Mouse (Mus musculus) hindbrain, embryonic 13.5 days (tissue): Measurements from ENCODE around the gene Chrna7. TPM values are rescaled to one million over a fixed set of nuclear protein-coding genes. Genes with fewer than 3 reads are reported as not detected.
A peak's percentile ranks its signal among the peaks of the same experiment; 100 is the strongest.

Source experiments
- ATAC-seq: fragments of 200-750 bp; cut with Nextera tagmentation; 2 replicates; pipeline ENCODE4 v1.8.0; 2017; ENCODE audit warnings: moderate TSS enrichment; ENCODE audit not compliant: low FRiP score
- H3K27ac ChIP-seq: fragments of 300-500 bp; sonication (generic); 2 replicates; pipeline ENCODE4 v1.5.1; 2015; ENCODE audit warnings: inconsistent platforms, mild to moderate bottlenecking, moderate library complexity
- H3K27me3 ChIP-seq: fragments of 300-500 bp; sonication (generic); 2 replicates; pipeline ENCODE4 v1.6.1; 2015; ENCODE audit warnings: mild to moderate bottlenecking, inconsistent platforms
- H3K36me3 ChIP-seq: fragments of 300-500 bp; sonication (generic); 2 replicates; pipeline ENCODE4 v1.6.1; 2015; ENCODE audit warnings: mild to moderate bottlenecking, inconsistent platforms
- H3K4me1 ChIP-seq: fragments of 300-500 bp; sonication (generic); replicated peaks from 2 replicates; pipeline ENCODE4 v1.6.1; 2015; ENCODE audit warnings: inconsistent platforms
- H3K4me2 ChIP-seq: fragments of 300-500 bp; sonication (generic); 2 replicates; pipeline ENCODE4 v1.6.1; 2015; ENCODE audit warnings: inconsistent platforms, mild to moderate bottlenecking, moderate library complexity
- H3K4me3 ChIP-seq: fragments of 300-500 bp; sonication (generic); 2 replicates; pipeline ENCODE4 v1.5.1; 2015; ENCODE audit warnings: mild to moderate bottlenecking, inconsistent platforms
- H3K9ac ChIP-seq: fragments of 300-500 bp; sonication (generic); 2 replicates; pipeline ENCODE4 v1.6.1; 2015; ENCODE audit warnings: mild to moderate bottlenecking, inconsistent platforms
- H3K9me3 ChIP-seq: fragments of 300-500 bp; sonication (generic); 2 replicates; pipeline ENCODE4 v1.6.1; 2016; ENCODE audit warnings: inconsistent platforms
- WGBS: fragments of 180-500 bp; shearing (Covaris S2); methylation state at CpG from one replicate; pipeline ENCODE4 v1.1.7; 2015; 5-methylcytosine and 5-hydroxymethylcytosine counted together
- polyA plus RNA-seq: library from polyadenylated mRNA; unstranded; fragments of >200 nt; fragmentation: Nextera tagmentation; extraction: Ambion mirVana; gene quantifications from 2 replicates; pipeline ENCODE4 v1.2.1, GENCODE M21; 2015

Gene Chrna7
- 7.1 and 7.9 TPM in 2 replicates for polyA plus RNA-seq

DNA sequence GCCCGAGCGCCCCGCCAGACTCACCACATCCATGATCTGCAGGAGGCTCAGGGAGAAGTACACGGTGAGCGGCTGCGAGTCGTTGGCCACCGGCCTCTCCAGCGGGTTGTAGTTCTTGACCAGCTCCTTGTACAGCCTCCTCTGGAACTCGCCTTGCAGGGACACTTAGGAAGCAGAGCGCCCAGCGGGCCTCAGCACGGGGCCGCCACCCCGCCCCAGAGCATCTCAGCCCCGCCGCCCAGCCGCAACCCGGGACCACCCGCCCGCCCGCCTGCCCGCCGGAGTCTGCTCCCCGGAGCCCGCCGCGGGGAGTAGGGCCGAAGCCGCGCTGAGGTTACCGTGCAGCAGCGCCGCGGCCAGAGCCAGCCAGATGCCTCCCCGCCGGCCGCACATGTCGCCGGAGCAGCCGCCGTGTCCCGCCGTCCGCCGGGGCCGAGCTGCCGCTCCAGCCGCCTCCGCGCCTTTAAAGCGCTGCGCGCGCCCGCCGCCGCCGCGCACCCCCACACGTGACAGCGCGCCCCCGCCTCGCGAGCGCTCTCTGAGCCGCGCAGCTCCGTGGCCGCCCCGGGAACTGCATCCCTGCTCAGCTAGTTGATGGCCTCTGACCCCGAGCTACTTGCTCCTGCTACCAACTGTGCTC lies at the start of gene Chrna7:
Gene Chrna7 (minus strand): TSS at position 486 of the 640 bp plus-strand sequence.
- Histone ChIP-seq H3K36me3 (no peaks in the 10 kb centered on the region), H3K27me3 (no peaks in the 10 kb centered on the region), H3K4me1 (peaks cover 9% of the 10 kb centered on the region), H3K4me3 (peak within 1 kb of the TSS; percentile 77), H3K9me3 (no peaks in the 10 kb centered on the region), H3K4me2 (peak within 1 kb of the TSS; percentile 76), H3K9ac (peak within 1 kb of the TSS; percentile 84), H3K27ac (peak within 1 kb of the TSS; percentile 66; the same call in 1 of the 2 replicates)
- WGBS = under 1% methylated on average over 53 of the region's 73 CpGs
- peak; percentile 94 for ATAC-seq

DNA sequence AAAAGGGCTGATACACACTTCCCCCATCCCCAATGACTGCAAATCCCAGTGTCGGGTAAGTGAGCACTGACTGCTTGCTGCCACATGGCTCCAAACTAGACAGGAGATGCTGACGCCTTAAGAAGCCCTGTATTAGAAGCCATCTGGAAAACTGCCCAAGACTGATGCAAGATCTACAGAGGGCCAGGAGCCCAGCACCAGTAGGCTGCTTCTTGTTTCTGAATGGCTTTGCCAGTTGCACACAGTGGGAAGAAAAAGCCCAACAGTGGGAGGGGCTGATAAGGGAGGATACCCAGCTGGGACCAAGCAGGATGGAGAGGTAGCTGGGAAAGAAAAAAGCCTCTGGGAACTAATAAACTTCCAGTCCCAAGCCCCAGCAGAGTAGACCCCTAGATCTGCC lies 37.0 kb upstream of the Chrna7 start:
- no peaks in the 10 kb centered on the region for H3K27me3 ChIP-seq
- H3K9ac ChIP-seq = no peak overlapping the region
- H3K36me3 ChIP-seq = no peaks in the 10 kb centered on the region
- H3K4me3 ChIP-seq = no peak overlapping the region
- ATAC-seq = no peak
- WGBS = 73% methylated on average over 2 of the region's 2 CpGs
- no peaks in the 10 kb centered on the region for H3K4me1 ChIP-seq
- H3K9me3 ChIP-seq = no peaks in the 10 kb centered on the region
- no peak overlapping the region for H3K27ac ChIP-seq
- no peak overlapping the region for H3K4me2 ChIP-seq

- H3K27ac ChIP-seq = no peak overlapping the region
- no peaks in the 10 kb centered on the region for H3K4me1 ChIP-seq
- H3K4me3 ChIP-seq = no peak overlapping the region
- H3K27me3 ChIP-seq = no peaks in the 10 kb centered on the region
- H3K9me3 ChIP-seq = no peaks in the 10 kb centered on the region
- no peak overlapping the region for H3K9ac ChIP-seq
- no peak for ATAC-seq
- H3K36me3 ChIP-seq = no peaks in the 10 kb centered on the region
- 86% methylated on average over 3 of the region's 3 CpGs for WGBS
- no peak overlapping the region for H3K4me2 ChIP-seq
Observed at GRCm38 (mm10) chr7:63237852-63238516, 25.6 kb upstream of the Chrna7 start.

GRCm38 (mm10) chr7:63225066-63225780 lies 12.9 kb upstream of the Chrna7 start:
- no peaks in the 10 kb centered on the region for H3K36me3 ChIP-seq
- 20% methylated on average over 7 of the region's 7 CpGs for WGBS
- H3K9ac ChIP-seq = no peak overlapping the region
- no peaks in the 10 kb centered on the region for H3K4me1 ChIP-seq
- no peaks in the 10 kb centered on the region for H3K9me3 ChIP-seq
- H3K27me3 ChIP-seq = no peaks in the 10 kb centered on the region
- H3K27ac ChIP-seq = no peak overlapping the region
- H3K4me3 ChIP-seq = no peak overlapping the region
- no peak for ATAC-seq
- H3K4me2 ChIP-seq = no peak overlapping the region

DNA sequence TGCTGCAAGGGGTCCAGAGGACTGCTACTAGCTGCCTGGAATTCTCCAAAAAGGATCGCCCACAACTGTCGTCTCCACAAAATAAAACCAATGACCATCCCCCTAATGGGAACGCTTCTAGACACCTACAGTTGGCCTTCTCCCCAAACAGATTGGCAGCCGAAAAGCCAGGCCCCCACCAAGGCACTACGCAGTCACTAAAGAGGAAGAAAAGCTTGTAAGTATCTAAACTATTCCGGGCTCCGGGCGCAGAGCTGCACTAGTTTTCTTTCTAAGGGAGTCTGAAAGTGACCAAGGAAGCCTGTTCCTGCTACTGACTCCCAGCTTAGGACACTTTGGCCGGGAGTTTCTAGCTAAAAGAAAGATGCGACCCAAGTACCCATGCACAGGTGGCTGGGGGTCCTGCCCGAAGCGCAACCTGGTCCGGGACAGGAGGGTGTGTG lies 707 bp downstream of the Chrna7 start:
- H3K36me3 ChIP-seq = no peaks in the 10 kb centered on the region
- WGBS = under 1% methylated on average over 13 of the region's 13 CpGs
- peak overlapping the region; percentile 76 for H3K4me2 ChIP-seq
- no peak overlapping the region for H3K27ac ChIP-seq
- H3K9me3 ChIP-seq = no peaks in the 10 kb centered on the region
- H3K9ac ChIP-seq = peak overlapping the region; percentile 84
- H3K27me3 ChIP-seq = no peaks in the 10 kb centered on the region
- peak overlapping the region; percentile 77 for H3K4me3 ChIP-seq
- peak; percentile 4; the same call in 1 of the 2 replicates for ATAC-seq
- peaks cover 9% of the 10 kb centered on the region for H3K4me1 ChIP-seq

GRCm38 (mm10) chr7:63209501-63209900 lies 2.9 kb downstream of the Chrna7 start:
- Histone ChIP-seq H3K4me1 (peaks cover 9% of the 10 kb centered on the region), H3K27ac (no peak overlapping the region), H3K9me3 (no peaks in the 10 kb centered on the region), H3K36me3 (no peaks in the 10 kb centered on the region), H3K4me2 (no peak overlapping the region), H3K4me3 (no peak overlapping the region), H3K27me3 (no peaks in the 10 kb centered on the region), H3K9ac (no peak overlapping the region)
- ATAC-seq = no peak
- 32% methylated on average over 4 of the region's 4 CpGs for WGBS

- 63% methylated on average over 2 of the region's 2 CpGs for whole genome bisulfite sequencing
Observed at GRCm38 (mm10) chr7:63207137-63207536, 5.2 kb downstream of the Chrna7 start.

DNA sequence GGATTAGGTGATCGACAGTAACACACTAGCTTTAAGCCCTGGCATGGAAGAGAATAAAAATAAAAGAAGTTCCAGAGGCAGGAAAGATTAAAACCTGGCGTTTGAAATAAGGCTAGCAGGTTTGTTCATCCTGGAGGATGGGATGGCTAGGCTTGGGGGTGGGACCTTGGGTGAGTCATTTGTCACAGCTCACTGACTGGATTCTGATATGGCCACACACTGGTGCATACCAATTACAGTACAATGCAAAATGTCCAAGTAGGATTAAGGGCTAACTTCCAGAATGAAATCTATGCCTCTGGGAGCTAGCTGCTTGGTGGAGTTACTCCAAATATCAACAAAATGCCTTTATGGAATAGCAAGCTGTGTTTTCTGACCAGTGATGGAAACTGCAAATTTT lies 16.8 kb downstream of the Chrna7 start:
- H3K9me3 ChIP-seq = no peaks in the 10 kb centered on the region
- H3K27ac ChIP-seq = no peak overlapping the region
- no peak for ATAC-seq
- WGBS = 83% methylated on average over 2 of the region's 2 CpGs
- H3K27me3 ChIP-seq = no peaks in the 10 kb centered on the region
- no peak overlapping the region for H3K4me2 ChIP-seq
- H3K4me1 ChIP-seq = 0 out of 2 replicates have a peak, but pooled peaks cover 3% of the 10 kb centered on the region
- H3K36me3 ChIP-seq = no peaks in the 10 kb centered on the region
- no peak overlapping the region for H3K9ac ChIP-seq
- H3K4me3 ChIP-seq = no peak overlapping the region

More at GRCm38 (mm10) chr7:63207137-63207536, 5.2 kb downstream of the Chrna7 start:
- H3K9me3 ChIP-seq = no peaks in the 10 kb centered on the region
- H3K27ac ChIP-seq = no peak overlapping the region
- H3K36me3 ChIP-seq = no peaks in the 10 kb centered on the region
- no peak overlapping the region for H3K4me3 ChIP-seq
- peaks cover 9% of the 10 kb centered on the region for H3K4me1 ChIP-seq
- no peak for ATAC-seq
- no peak overlapping the region for H3K9ac ChIP-seq
- H3K4me2 ChIP-seq = no peak overlapping the region
- no peaks in the 10 kb centered on the region for H3K27me3 ChIP-seq

GRCm38 (mm10) chr7:63189647-63190534 lies 22.5 kb downstream of the Chrna7 start:
- no peaks in the 10 kb centered on the region for H3K9me3 ChIP-seq
- no peaks in the 10 kb centered on the region for H3K36me3 ChIP-seq
- no peak overlapping the region for H3K4me3 ChIP-seq
- WGBS = 66% methylated on average over 13 of the region's 13 CpGs
- peaks cover 16% of the 10 kb centered on the region for H3K4me1 ChIP-seq
- H3K9ac ChIP-seq = no peak overlapping the region
- no peaks in the 10 kb centered on the region for H3K27me3 ChIP-seq
- H3K27ac ChIP-seq = peak overlapping the region; percentile 58
- peak; percentile 83 for ATAC-seq
- H3K4me2 ChIP-seq = no peak overlapping the region

GRCm38 (mm10) chr7:63170063-63170787 lies 42.1 kb downstream of the Chrna7 start:
- Histone ChIP-seq H3K27me3 (no peaks in the 10 kb centered on the region), H3K9ac (no peak overlapping the region), H3K4me3 (no peak overlapping the region), H3K4me1 (no peaks in the 10 kb centered on the region), H3K9me3 (0 out of 2 replicates have a peak, but pooled peaks cover 2% of the 10 kb centered on the region), H3K36me3 (no peaks in the 10 kb centered on the region), H3K4me2 (no peak overlapping the region), H3K27ac (no peak overlapping the region)
- no peak for ATAC-seq
- WGBS = 81% methylated on average over 3 of the region's 3 CpGs

- H3K27me3 ChIP-seq = no peaks in the 10 kb centered on the region
- no peak overlapping the region for H3K4me3 ChIP-seq
- no peak overlapping the region for H3K27ac ChIP-seq
- WGBS = 93% methylated on average over 3 of the region's 3 CpGs
- H3K9me3 ChIP-seq = no peaks in the 10 kb centered on the region
- no peak for ATAC-seq
- H3K4me1 ChIP-seq = peaks cover 5% of the 10 kb centered on the region; the same call in 1 of the 2 replicates
- H3K36me3 ChIP-seq = no peaks in the 10 kb centered on the region
- no peak overlapping the region for H3K4me2 ChIP-seq
- H3K9ac ChIP-seq = no peak overlapping the region
Observed at GRCm38 (mm10) chr7:63164617-63165016, 47.8 kb downstream of the Chrna7 start.
